Mouse (Mus musculus) MEL (cell line): ENCODE measurements around the gene Kxd1. TPM values are rescaled to one million over a fixed set of nuclear protein-coding genes. Genes with fewer than 3 reads are reported as not detected.

Experiments
- DNase-seq: peaks from one replicate; pipeline ENCODE4 v3.0.0; 2011; ENCODE audit warnings: low read depth, low spot score
- H3K27ac ChIP-seq: 2 replicates; pipeline ENCODE4 v1.5.1; 2012; ENCODE audit warnings: low read depth, mild to moderate bottlenecking, control low read depth, low read length, moderate library complexity; ENCODE audit not compliant: control insufficient read depth
- H3K27me3 ChIP-seq, 2 experiments: fragments of 150-350 bp in 1 of 2; sonication (generic) in 1 of 2; 2 replicates each; pipeline ENCODE4 v1.6.1; 2012; ENCODE audit warnings: low read length in 2 of 2, mild to moderate bottlenecking in 2 of 2, improper control_type of control experiment in 1 of 2, moderate library complexity in 1 of 2; ENCODE audit not compliant: insufficient read depth in 2 of 2, control insufficient read depth in 1 of 2
- H3K36me3 ChIP-seq, 2 experiments: 2 replicates each; pipeline ENCODE4 v1.6.1; 2012 to 2014; ENCODE audit warnings: low read length in 2 of 2, improper control_type of control experiment in 1 of 2, inconsistent platforms in 1 of 2, mild to moderate bottlenecking in 1 of 2; ENCODE audit not compliant: insufficient read depth in 2 of 2, control insufficient read depth in 1 of 2
- H3K4me1 ChIP-seq, 2 experiments: fragments of 150-350 bp in 1 of 2; sonication (generic) in 1 of 2; 2 replicates each; pipeline ENCODE4 v1.6.1; 2012; ENCODE audit warnings: low read length in 2 of 2, improper control_type of control experiment in 1 of 2, mild to moderate bottlenecking in 1 of 2; ENCODE audit not compliant: insufficient read depth in 2 of 2, control insufficient read depth in 1 of 2
- H3K4me3 ChIP-seq, 2 experiments: fragments of 150-350 bp in 1 of 2; sonication (generic) in 1 of 2; 2 replicates each; pipeline ENCODE4 v1.5.1; 2012; ENCODE audit warnings: low read depth in 2 of 2, low read length in 2 of 2, mild to moderate bottlenecking in 2 of 2, moderate library complexity in 2 of 2, control low read depth in 1 of 2, improper control_type of control experiment in 1 of 2; ENCODE audit not compliant: control insufficient read depth in 1 of 2, insufficient read depth in 1 of 2
- H3K79me2 ChIP-seq: 2 replicates; pipeline ENCODE4 v1.6.1; 2012; ENCODE audit warnings: mild to moderate bottlenecking, low read length, moderate library complexity; ENCODE audit not compliant: control insufficient read depth, poor library complexity, insufficient read depth
- H3K9ac ChIP-seq: 2 replicates; pipeline ENCODE4 v1.6.1; 2012; ENCODE audit warnings: low read depth, mild to moderate bottlenecking, control low read depth, low read length, moderate library complexity; ENCODE audit not compliant: control insufficient read depth, poor library complexity, severe bottlenecking
- H3K9me3 ChIP-seq: fragments of 150-350 bp; sonication (generic); replicated peaks from 2 replicates; pipeline ENCODE4 v1.6.1; 2012; ENCODE audit warnings: mild to moderate bottlenecking, low read length, improper control_type of control experiment, moderate library complexity; ENCODE audit not compliant: insufficient read depth
- CHD1 ChIP-seq: IDR thresholded peaks from 2 replicates; pipeline ENCODE4 v1.6.1; 2012; ENCODE audit warnings: low read depth, mild to moderate bottlenecking, inconsistent platforms, low read length, improper control_type of control experiment
- CTCF ChIP-seq, 3 experiments: IDR thresholded peaks in 2 of 3; conservative IDR thresholded peaks in 1 of 3; 2 replicates each; pipeline ENCODE4 v1.5.1; 2011 to 2012; ENCODE audit warnings: low read length in 3 of 3, low read depth in 2 of 3, mild to moderate bottlenecking in 2 of 3, improper control_type of control experiment in 1 of 3, inconsistent platforms in 1 of 3, mixed read lengths in 1 of 3, moderate library complexity in 1 of 3; ENCODE audit not compliant: control insufficient read depth in 1 of 3, insufficient read depth in 1 of 3, poor library complexity in 1 of 3, severe bottlenecking in 1 of 3
- ETS1 ChIP-seq: IDR thresholded peaks from 2 replicates; pipeline ENCODE4 v1.6.1; 2012; ENCODE audit warnings: low read depth, mild to moderate bottlenecking, inconsistent platforms, low read length, improper control_type of control experiment, moderate library complexity
- GABPA ChIP-seq: IDR thresholded peaks from 2 replicates; pipeline ENCODE4 v1.6.1; 2012; ENCODE audit warnings: low read depth, mild to moderate bottlenecking, inconsistent platforms, low read length, improper control_type of control experiment, moderate library complexity
- KAT2A ChIP-seq: conservative IDR thresholded peaks from 2 replicates; pipeline ENCODE4 v1.6.1; 2012; ENCODE audit warnings: low read depth, low read length, improper control_type of control experiment, inconsistent platforms
- MAZ ChIP-seq: IDR thresholded peaks from 2 replicates; pipeline ENCODE4 v1.6.1; 2012; ENCODE audit warnings: low read depth, mild to moderate bottlenecking, inconsistent platforms, low read length, improper control_type of control experiment
- MXI1 ChIP-seq: IDR thresholded peaks from 2 replicates; pipeline ENCODE4 v1.6.1; 2011; ENCODE audit warnings: mild to moderate bottlenecking, low read depth, low read length, improper control_type of control experiment
- MYB ChIP-seq: IDR thresholded peaks from 2 replicates; pipeline ENCODE4 v1.6.1; 2011; ENCODE audit warnings: mild to moderate bottlenecking, low read depth, low read length, improper control_type of control experiment
- NELFE ChIP-seq: IDR thresholded peaks from 2 replicates; pipeline ENCODE4 v1.6.1; 2011; ENCODE audit warnings: low read depth, low read length, improper control_type of control experiment
- NRF1 ChIP-seq: IDR thresholded peaks from 2 replicates; pipeline ENCODE4 v1.6.1; 2014; ENCODE audit warnings: low read depth, mild to moderate bottlenecking, inconsistent platforms, low read length, improper control_type of control experiment, moderate library complexity; ENCODE audit not compliant: poor library complexity, insufficient read depth, severe bottlenecking
- POLR2AphosphoS5 ChIP-seq: IDR thresholded peaks from 2 replicates; pipeline ENCODE4 v1.6.1; 2012; ENCODE audit warnings: low read depth, borderline replicate concordance, mild to moderate bottlenecking, inconsistent platforms, low read length, moderate library complexity, mixed read lengths
- RAD21 ChIP-seq: IDR thresholded peaks from 2 replicates; pipeline ENCODE4 v1.6.1; 2011; ENCODE audit warnings: mild to moderate bottlenecking, low read depth, low read length, improper control_type of control experiment
- RCOR1 ChIP-seq: IDR thresholded peaks from 2 replicates; pipeline ENCODE4 v1.6.1; 2012; ENCODE audit warnings: low read depth, mild to moderate bottlenecking, inconsistent platforms, low read length, improper control_type of control experiment
- SIN3A ChIP-seq: IDR thresholded peaks from 2 replicates; pipeline ENCODE4 v1.6.1; 2012; ENCODE audit warnings: low read length, improper control_type of control experiment, inconsistent platforms
- TCF12 ChIP-seq: IDR thresholded peaks from 2 replicates; pipeline ENCODE4 v1.6.1; 2014; ENCODE audit warnings: low read depth, mild to moderate bottlenecking, inconsistent platforms, low read length, improper control_type of control experiment, moderate library complexity
- USF1 ChIP-seq: IDR thresholded peaks from 2 replicates; pipeline ENCODE4 v1.6.1; 2014; ENCODE audit warnings: low read depth, mild to moderate bottlenecking, inconsistent platforms, low read length, improper control_type of control experiment, moderate library complexity
- USF2 ChIP-seq, 2 experiments: IDR thresholded peaks; 2 replicates each; pipeline ENCODE4 v1.6.1; 2011 to 2012; ENCODE audit warnings: improper control_type of control experiment in 2 of 2, low read length in 2 of 2, borderline replicate concordance in 1 of 2, inconsistent platforms in 1 of 2, low read depth in 1 of 2, mild to moderate bottlenecking in 1 of 2; ENCODE audit not compliant: insufficient read depth in 1 of 2
- ZKSCAN1 ChIP-seq: IDR thresholded peaks from 2 replicates; pipeline ENCODE4 v1.6.1; 2012; ENCODE audit warnings: low read depth, mild to moderate bottlenecking, inconsistent platforms, low read length, improper control_type of control experiment, moderate library complexity
- ZMIZ1 ChIP-seq: IDR thresholded peaks from 2 replicates; pipeline ENCODE4 v1.6.1; 2012; ENCODE audit warnings: low read depth, mild to moderate bottlenecking, inconsistent platforms, low read length, improper control_type of control experiment, moderate library complexity
- polyA plus RNA-seq, 2 experiments: library from polyadenylated mRNA; stranded (reverse) in 1 of 2; unstranded in 1 of 2; fragments of >175 nt in 1 of 2; fragments of >200 nt in 1 of 2; gene quantifications; 2 replicates each; pipeline versions ENCODE4 v1.2.1 to v1.2.4; 2012; ENCODE audit warnings: low replicate concordance in 2 of 2, low read depth in 1 of 2; ENCODE audit not compliant: insufficient read length in 2 of 2, insufficient read depth in 1 of 2, missing spikeins in 1 of 2
- total RNA-seq: library from RNA; depleted of rRNA; stranded (reverse); fragments of 300-350 nt; gene quantifications from 2 replicates; pipeline ENCODE4 v1.2.3, GENCODE M21; 2012

Gene Kxd1
- total and polyA plus RNA-seq, 3 experiments, result 54.4 to 77.4 TPM; not detected in 1

DNA sequence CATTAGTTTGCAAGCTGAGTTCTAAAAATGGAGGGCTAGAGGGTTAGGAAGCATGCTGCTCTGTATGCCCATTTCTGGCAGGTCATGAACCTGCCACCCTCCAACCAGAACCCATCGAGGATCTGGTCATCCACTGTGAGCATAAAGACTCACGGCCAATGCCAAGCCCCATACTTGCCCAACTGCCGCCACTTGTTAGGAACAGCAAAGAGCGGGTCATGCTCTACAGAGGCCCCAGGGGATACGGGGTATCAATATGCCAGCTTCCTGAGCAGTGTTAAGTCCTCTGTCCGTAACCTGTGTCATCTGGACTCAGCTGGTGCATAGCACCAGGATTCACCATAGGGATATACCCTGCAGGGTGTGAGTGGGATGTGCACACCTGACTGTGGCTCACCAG is 63.6 kb downstream of the Kxd1 start:
- H3K79me2 ChIP-seq, result 0 out of 2 replicates have a peak, but pooled peaks cover 1% of the 10 kb centered on the region
- DNase-seq, result no peak

DNA sequence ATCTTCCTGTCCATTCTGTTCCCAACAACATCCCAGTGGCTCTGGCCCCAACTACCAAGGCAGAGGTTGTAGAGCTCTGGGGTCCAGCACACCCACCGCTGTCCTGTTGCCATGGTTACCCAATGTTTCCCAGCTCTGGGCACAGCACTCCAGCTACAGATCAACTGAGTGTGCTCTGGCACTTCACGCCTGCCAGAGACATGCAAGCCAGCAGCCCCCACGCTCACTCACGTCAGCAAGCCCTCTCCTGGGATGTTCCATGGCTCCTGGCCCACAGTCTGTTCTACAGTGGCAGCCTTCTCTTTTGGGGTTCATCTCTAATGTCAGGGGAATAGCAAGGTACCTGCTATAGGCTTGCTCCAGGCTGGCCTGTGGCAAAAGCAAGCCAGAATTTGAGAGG is 64.5 kb downstream of the Kxd1 start:
- Histone ChIP-seq H3K9me3 (no peaks in the 10 kb centered on the region), H3K4me3 (no peak overlapping the region), H3K9ac (no peak overlapping the region), H3K4me1 (no peaks in the 10 kb centered on the region), H3K27ac (no peak overlapping the region), H3K79me2 (no peaks in the 10 kb centered on the region), H3K27me3 (no peaks in the 10 kb centered on the region), H3K36me3 (no peaks in the 10 kb centered on the region; a peak in 1 of 4 replicates)
- no peak for DNase-seq
- no peak for TF ChIP-seq NRF1
- TF ChIP-seq KAT2A, result no peak
- no peak for TF ChIP-seq ETS1
- TF ChIP-seq MXI1, result no peak
- TF ChIP-seq TCF12, result no peak
- TF ChIP-seq RAD21, result no peak
- no peak for TF ChIP-seq CHD1
- TF ChIP-seq USF1, result no peak
- no peak for TF ChIP-seq CTCF (IDR thresholded peaks at IDR 0.05 in 2 of 3, conservative IDR thresholded peaks at IDR 0.05 in 1 of 3; ENCODE audit: control insufficient read depth in 1 of 3, insufficient read depth in 1 of 3, low read depth in 2 of 3, low read length in 3 of 3, poor library complexity in 1 of 3, severe bottlenecking in 1 of 3)
- no peak for TF ChIP-seq SIN3A
- no peak for TF ChIP-seq MYB
- no peak for TF ChIP-seq USF2 (IDR thresholded peaks at IDR 0.05; ENCODE audit: borderline replicate concordance in 1 of 2, insufficient read depth in 1 of 2, low read depth in 1 of 2, low read length in 2 of 2)
- TF ChIP-seq MAZ, result no peak
- TF ChIP-seq RCOR1, result no peak

More for the DNA sequence above, 63.6 kb downstream of the Kxd1 start:
- no peaks in the 10 kb centered on the region for H3K27me3 ChIP-seq
- peaks cover 0 to 1% of the 10 kb centered on the region in 2 experiments; a peak in 1 of 4 replicates for H3K4me1 ChIP-seq
- no peak overlapping the region for H3K4me3 ChIP-seq
- no peak overlapping the region for H3K27ac ChIP-seq
- H3K36me3 ChIP-seq, result no peaks in the 10 kb centered on the region; a peak in 1 of 4 replicates
- TF ChIP-seq ZMIZ1 (no peak), NRF1 (no peak)
- H3K9me3 ChIP-seq, result no peaks in the 10 kb centered on the region
- H3K9ac ChIP-seq, result no peak overlapping the region

DNA sequence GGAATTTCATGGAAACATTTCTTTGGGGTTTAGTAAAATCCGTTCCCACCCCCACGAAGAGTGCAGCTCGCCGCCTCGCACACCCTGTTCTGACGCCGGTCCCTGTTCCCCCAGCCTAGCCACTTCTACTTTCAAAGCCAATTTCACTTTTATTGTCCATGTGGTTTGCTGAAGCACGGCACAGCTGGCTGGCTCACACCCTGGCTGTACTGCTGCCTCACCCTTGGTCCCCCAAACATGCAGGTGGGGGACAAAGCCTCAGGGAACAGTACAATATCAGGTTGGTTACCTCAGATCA is 65.3 kb downstream of the Kxd1 start:
- H3K4me3 ChIP-seq, result no peak overlapping the region
- H3K27ac ChIP-seq, result no peak overlapping the region
- no peaks in the 10 kb centered on the region for H3K27me3 ChIP-seq
- H3K79me2 ChIP-seq, result no peaks in the 10 kb centered on the region
- no peak for DNase-seq
- H3K36me3 ChIP-seq, result no peaks in the 10 kb centered on the region; a peak in 1 of 4 replicates
- no peak overlapping the region for H3K9ac ChIP-seq
- TF ChIP-seq POLR2AphosphoS5, result no peak
- no peak for TF ChIP-seq ZKSCAN1
- no peak for TF ChIP-seq KAT2A
- no peak for TF ChIP-seq MYB
- no peak for TF ChIP-seq CTCF (IDR thresholded peaks at IDR 0.05 in 2 of 3, conservative IDR thresholded peaks at IDR 0.05 in 1 of 3; ENCODE audit: control insufficient read depth in 1 of 3, insufficient read depth in 1 of 3, low read depth in 2 of 3, low read length in 3 of 3, poor library complexity in 1 of 3, severe bottlenecking in 1 of 3)
- TF ChIP-seq NELFE, result no peak
- no peak for TF ChIP-seq ZMIZ1
- TF ChIP-seq RAD21, result no peak
- TF ChIP-seq GABPA, result no peak
- TF ChIP-seq, all 39 proteins: peak for 0
- Histone ChIP-seq H3K4me1 (no peaks in the 10 kb centered on the region), H3K9me3 (no peaks in the 10 kb centered on the region)
